Mouse (Mus musculus): ENCODE measurements at regions not wholly inside any gene's neighbourhood (a gene's known extent, or its start where the extent isn't known, plus 50 kb on each side); places are given as distances from the start of the nearest gene placed in this dataset.

DNA sequence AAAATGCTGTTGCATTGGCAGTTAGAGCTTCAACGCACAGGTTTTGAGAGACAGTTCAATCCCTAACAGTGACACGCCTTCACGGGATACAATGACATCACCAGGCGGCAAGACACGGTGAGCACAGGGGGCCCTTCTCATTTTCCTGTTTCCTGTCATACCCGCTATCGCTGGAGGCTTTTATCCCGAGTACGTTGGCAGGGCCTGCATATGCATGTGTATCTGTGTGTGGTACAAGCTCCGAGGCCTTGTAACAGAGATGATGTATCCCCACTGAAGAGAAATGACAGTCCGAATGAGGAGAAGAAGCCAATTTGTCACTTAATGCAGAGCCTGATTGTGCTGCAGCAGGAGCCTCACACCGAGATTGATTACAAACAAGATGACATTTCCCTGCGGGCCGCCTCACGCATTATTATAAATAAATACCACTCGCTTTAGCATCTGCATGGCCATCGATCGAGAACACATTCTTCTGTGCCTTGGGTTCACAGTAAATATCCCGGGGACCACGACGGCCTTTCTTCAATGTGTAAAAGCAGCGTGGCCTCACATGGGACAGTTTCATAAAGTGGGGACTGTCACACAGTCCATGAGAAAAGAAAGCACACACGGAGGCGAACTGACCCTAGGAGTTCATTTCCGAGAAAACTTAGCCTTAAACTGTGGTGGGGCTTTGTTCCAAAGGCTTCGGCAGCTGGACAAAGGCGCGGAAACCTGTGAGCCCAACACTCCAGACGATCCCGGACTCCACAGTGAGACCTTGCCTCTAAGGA, 54.9 kb upstream of the Noct start:
- no peak for DNase-seq (ENCODE audit: low spot score)
- Histone ChIP-seq H3K9me3 (replicated peaks; ENCODE audit: low read length) (no peaks in the 10 kb centered on the region), H3K4me1 (replicated peaks; ENCODE audit: insufficient read depth, low read length) (no peaks in the 10 kb centered on the region), H3K9ac (ENCODE audit: low read depth, low read length) (no peak overlapping the region), H3K27me3 (ENCODE audit: insufficient read depth, low read length) (no peaks in the 10 kb centered on the region), H3K36me3 (ENCODE audit: insufficient read depth, low read length) (no peaks in the 10 kb centered on the region), H3K4me2 (ENCODE audit: low read length) (no peak overlapping the region), H3K27ac (no peak overlapping the region), H3K4me3 (replicated peaks; ENCODE audit: low read depth, low read length) (no peak overlapping the region)
- WGBS: 82% methylated on average over 30 of the region's 30 CpGs
- no peak for ATAC-seq (replicated peaks; ENCODE audit: low FRiP score, low read depth)
- TF ChIP-seq CTCF (IDR thresholded peaks at IDR 0.05; ENCODE audit: low read depth): no peak

DNA sequence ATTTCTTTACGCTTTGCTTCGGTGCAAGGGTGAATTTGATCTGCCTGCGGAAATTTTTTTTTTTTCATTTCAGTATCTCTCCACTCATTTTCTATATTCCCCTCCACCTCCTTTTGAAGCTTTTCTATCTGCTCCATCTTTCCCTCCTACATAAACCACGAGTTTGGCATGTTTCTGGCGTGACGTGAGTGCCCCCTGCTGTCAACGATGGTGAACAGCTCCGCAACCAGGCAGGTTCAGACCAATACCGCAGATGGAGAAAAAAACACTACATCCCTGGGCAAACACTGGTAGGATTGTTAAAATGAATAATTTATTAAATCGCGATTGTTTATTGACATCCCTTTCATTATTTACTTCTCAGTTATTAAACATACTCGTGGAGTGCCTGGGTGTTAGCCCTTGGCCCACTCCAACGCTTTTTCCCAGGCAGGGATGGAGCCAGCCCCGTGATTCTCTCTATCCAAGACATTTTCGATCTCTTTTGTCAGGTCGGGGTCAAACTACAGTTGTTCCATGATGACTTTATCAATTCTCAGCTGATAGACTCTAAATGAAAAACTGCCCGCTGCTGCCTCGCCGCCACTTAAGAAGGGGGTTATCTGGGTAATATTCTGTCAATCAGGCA, 53.9 kb upstream of the Noct start:
- no peaks in the 10 kb centered on the region for H3K36me3 ChIP-seq (ENCODE audit: insufficient read depth, low read length)
- no peak overlapping the region for H3K4me2 ChIP-seq (ENCODE audit: low read length)
- H3K4me3 ChIP-seq (replicated peaks; ENCODE audit: low read depth, low read length): no peak overlapping the region
- DNase-seq (ENCODE audit: low spot score) (peak; percentile 84), ATAC-seq (replicated peaks; ENCODE audit: low FRiP score, low read depth) (no peak; the same call in 1 of the 2 replicates)
- peak; percentile 96 for TF ChIP-seq CTCF (IDR thresholded peaks at IDR 0.05; ENCODE audit: low read depth)
- H3K4me1 ChIP-seq (replicated peaks; ENCODE audit: insufficient read depth, low read length): no peaks in the 10 kb centered on the region
- H3K9me3 ChIP-seq (replicated peaks; ENCODE audit: low read length): no peaks in the 10 kb centered on the region
- no peaks in the 10 kb centered on the region for H3K27me3 ChIP-seq (ENCODE audit: insufficient read depth, low read length)
- no peak overlapping the region for H3K27ac ChIP-seq
- WGBS: 32% methylated on average over 19 of the region's 19 CpGs
- no peak overlapping the region for H3K9ac ChIP-seq (ENCODE audit: low read depth, low read length)
